Mouse (Mus musculus) gastrocnemius, postnatal 36 days (tissue): ENCODE measurements around the gene Krtap13-1. TPM values are rescaled to one million over a fixed set of nuclear protein-coding genes. Genes with fewer than 3 reads are reported as not detected.

Source experiments
- total RNA-seq, 2 experiments: library from RNA; stranded (reverse); gene quantifications; 2 replicates each; pipeline ENCODE4 v1.2.3; 2021

Krtap13-1 gene
- total RNA-seq, 2 experiments from 2014 or later: not detected

Other genes starting within 250 kb of the Krtap13-1 start
- not detected for gene Cldn17, start 221.9 kb upstream of the Krtap13-1 start, total RNA-seq
- not detected for gene Cldn8, start 165.7 kb upstream of the Krtap13-1 start, total RNA-seq
- gene Krtap24-1, start 116.6 kb upstream of the Krtap13-1 start, total RNA-seq: not detected
- gene 2310079G19Rik, start 101.2 kb upstream of the Krtap13-1 start, total RNA-seq: under 1 TPM in 1 of 2 experiments, not detected in 1; 0.49 TPM
- gene Krtap26-1, start 81.1 kb upstream of the Krtap13-1 start, total RNA-seq: not detected
- gene Krtap27-1, start 57.2 kb upstream of the Krtap13-1 start, total RNA-seq: not detected
- not detected for gene 2310061N02Rik, start 20.9 kb upstream of the Krtap13-1 start, total RNA-seq
- gene Krtap13, start 22.8 kb downstream of the Krtap13-1 start, total RNA-seq: not detected
- gene 2310034C09Rik, start 30.0 kb downstream of the Krtap13-1 start, total RNA-seq: not detected
- not detected for gene 2310057N15Rik, start 45.3 kb downstream of the Krtap13-1 start, total RNA-seq
- gene Gm5965, start 49.0 kb downstream of the Krtap13-1 start, total RNA-seq: not detected
- gene Gm20741, start 83.4 kb downstream of the Krtap13-1 start, total RNA-seq: not detected
- gene Krtap15, start 91.4 kb downstream of the Krtap13-1 start, total RNA-seq: not detected
- not detected for gene Krtap14, start 97.3 kb downstream of the Krtap13-1 start, total RNA-seq
- not detected for gene Krtap19-1, start 140.5 kb downstream of the Krtap13-1 start, total RNA-seq
- gene Krtap19-2, start 145.4 kb downstream of the Krtap13-1 start, total RNA-seq: not detected
- gene Krtap19-3, start 149.2 kb downstream of the Krtap13-1 start, total RNA-seq: not detected
- not detected for gene Krtap19-4, start 156.2 kb downstream of the Krtap13-1 start, total RNA-seq
- not detected for gene Krtap19-5, start 167.6 kb downstream of the Krtap13-1 start, total RNA-seq
- gene Krtap19-9b, start 203.4 kb downstream of the Krtap13-1 start, total RNA-seq: not detected
- gene Krtap16-3, start 234.0 kb downstream of the Krtap13-1 start, total RNA-seq: not detected